Mouse (Mus musculus) thymus, adult 2 months (tissue): Measurements from ENCODE around the gene Ralgps2.

Experiments used
- CTCF ChIP-seq: fragments of 200-500 bp; IDR thresholded peaks from 2 replicates; pipeline ENCODE4 v1.5.1; 2012; ENCODE audit warnings: mild to moderate bottlenecking, control low read depth, low read length, moderate library complexity, borderline replicate concordance; ENCODE audit not compliant: control insufficient read depth, poor library complexity, insufficient read depth; ENCODE audit errors: extremely low read depth
- POLR2A ChIP-seq: fragments of 200-500 bp; IDR thresholded peaks from 2 replicates; pipeline ENCODE4 v1.6.1; 2012; ENCODE audit warnings: mild to moderate bottlenecking, low read length, control low read depth, moderate library complexity; ENCODE audit not compliant: control insufficient read depth, poor library complexity, insufficient read depth; ENCODE audit errors: extremely low read depth

- no peak for TF ChIP-seq CTCF
- no peak for TF ChIP-seq POLR2A
Observed at GRCm38 (mm10) chr1:156910948-156911347, 28.5 kb downstream of the Ralgps2 start.
